8 mouse cellular contexts compared by ENCODE assay signal in the genomic region with DNA sequence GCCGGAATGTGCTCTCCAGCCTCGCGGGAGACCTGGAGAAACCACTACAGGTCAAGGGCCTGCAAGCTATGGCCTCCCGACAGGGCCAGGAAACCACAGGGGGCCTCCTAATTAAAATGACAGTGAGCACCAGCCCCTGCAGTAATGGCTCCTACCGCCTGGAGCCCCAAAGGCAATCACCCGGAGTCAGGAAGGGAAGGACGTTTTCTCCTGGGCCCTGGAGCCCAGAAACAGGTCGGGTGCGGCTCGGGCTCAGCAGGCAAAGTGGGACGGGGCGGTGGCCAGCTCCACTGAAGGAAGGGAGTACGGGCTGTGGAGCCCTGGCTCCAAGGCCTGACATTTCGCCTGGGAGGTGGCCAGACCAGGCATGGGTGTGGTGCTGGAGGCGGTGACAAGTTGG. TPM values are rescaled to one million over a fixed set of nuclear protein-coding genes. Genes with fewer than 3 reads are reported as not detected.
DNase-seq lines count a peak whose midpoint lies in the region; ATAC-seq lines count a peak whose summit lies in the region.

No protein-coding gene starts in this region.

- H3K4me1 ChIP-seq in midbrain, embryonic 12.5 days: peaks cover 9% of the 10 kb centered on the region

- H3K36me3 ChIP-seq in midbrain, embryonic 12.5 days: no peaks in the 10 kb centered on the region

- 21% methylated on average over 15 of the region's 15 CpGs for WGBS in midbrain, embryonic 12.5 days

- no peak overlapping the region for H3K4me3 ChIP-seq in midbrain, embryonic 12.5 days

- H3K4me2 ChIP-seq in midbrain, embryonic 12.5 days (replicated peaks): no peak overlapping the region

- ATAC-seq in granulocyte monocyte progenitor cell, adult 5-6 weeks (replicated peaks; ENCODE audit: poor library complexity, severe bottlenecking): peak; percentile 16; the same call in 1 of the 2 replicates
- ATAC-seq in midbrain, embryonic 12.5 days (ENCODE audit: low FRiP score, low read depth): peak; percentile 20; the same call in 1 of the 2 replicates
- no peak for ATAC-seq in erythroid progenitor cell, adult 5-6 weeks (replicated peaks; ENCODE audit: low FRiP score, poor library complexity, severe bottlenecking)

- DNase-seq in urinary bladder, postnatal 14 days (ENCODE audit: low spot score): peak; percentile 39
- DNase-seq in urinary bladder, adult 2 months (ENCODE audit: low spot score): no peak
- peak; percentile 44 for DNase-seq in kidney, adult 9 months
- DNase-seq in frontal cortex, postnatal 36 days (ENCODE audit: low spot score in 2 of 2): no peak
- no peak for DNase-seq in thymus, postnatal 36 days

- H3K27me3 ChIP-seq in midbrain, embryonic 12.5 days: peaks cover 20% of the 10 kb centered on the region; the same call in 1 of the 2 replicates

- no peak overlapping the region for H3K9ac ChIP-seq in midbrain, embryonic 12.5 days (replicated peaks)

- H3K27ac ChIP-seq in midbrain, embryonic 12.5 days (replicated peaks): no peak overlapping the region

- H3K9me3 ChIP-seq in midbrain, embryonic 12.5 days: no peaks in the 10 kb centered on the region

RNA-seq across cellular contexts. Expression of a gene that starts 26.5 kb away (rescaled TPM):
- 3.8 and 4.3 TPM in 2 replicates for polyA plus RNA-seq in urinary bladder, adult 2 months (2012; rRNA removed)
- not detected in 2 replicates for total RNA-seq in granulocyte monocyte progenitor cell, adult 5-6 weeks (2014; fragmentation: Nextera tagmentation)
- total RNA-seq in granulocyte monocyte progenitor cell, adult 5-6 weeks (2017): not detected in 2 replicates
- 1.1 and 1.5 TPM in 2 replicates for polyA plus RNA-seq in midbrain, embryonic 12.5 days (2016; fragmentation: Nextera tagmentation; extraction: Ambion mirVana)
- total RNA-seq in erythroid progenitor cell, adult 5-6 weeks (2015; ENCODE audit: low replicate concordance): not detected in 2 replicates
- total RNA-seq in erythroid progenitor cell, adult 5-6 weeks (2017; ENCODE audit: low replicate concordance): not detected in 2 replicates

RNA-seq across cellular contexts. Expression of a gene that starts 37.6 kb away (rescaled TPM):
- 5.5 and 6.4 TPM in 2 replicates for polyA plus RNA-seq in urinary bladder, adult 2 months (2012; rRNA removed)
- total RNA-seq in granulocyte monocyte progenitor cell, adult 5-6 weeks (2014; fragmentation: Nextera tagmentation): 0.26 TPM in 1 of 2 replicates, not detected in the other
- not detected in 2 replicates for total RNA-seq in granulocyte monocyte progenitor cell, adult 5-6 weeks (2017)
- 4.2 and 4.4 TPM in 2 replicates for polyA plus RNA-seq in midbrain, embryonic 12.5 days (2016; fragmentation: Nextera tagmentation; extraction: Ambion mirVana)
- not detected in 2 replicates for total RNA-seq in erythroid progenitor cell, adult 5-6 weeks (2015; ENCODE audit: low replicate concordance)
- total RNA-seq in erythroid progenitor cell, adult 5-6 weeks (2017; ENCODE audit: low replicate concordance): not detected in 2 replicates

Comparison
In these comparisons a context has a peak if more than half of its experiments do, and no peak if none do; other contexts are left out.
1. DNase-seq: peak in urinary bladder, postnatal 14 days (single experiment) and kidney, adult 9 months (single experiment); none in urinary bladder, adult 2 months (single experiment), frontal cortex, postnatal 36 days (0 of 2) and thymus, postnatal 36 days (0 of 2).